Mouse (Mus musculus) forebrain, postnatal 0 days (tissue): ENCODE measurements at regions not wholly inside any gene's neighbourhood (a gene's known extent, or its start where the extent isn't known, plus 50 kb on each side); places are given as distances from the start of the nearest gene placed in this dataset.

Experiments
- ATAC-seq: fragments of 200-750 bp; cut with Nextera tagmentation; 2 replicates; pipeline ENCODE4 v1.8.0; 2017; ENCODE audit warnings: mild to moderate bottlenecking, moderate library complexity
- DNase-seq: peaks from one replicate; pipeline ENCODE4 v3.0.0-alpha.2; 2015
- H3K27ac ChIP-seq: fragments of 300-500 bp; sonication (generic); 2 replicates; pipeline ENCODE4 v1.5.1; 2014; ENCODE audit warnings: low read depth, mild to moderate bottlenecking, antibody characterized with exemption, low read length, moderate library complexity, mixed read lengths
- H3K27me3 ChIP-seq: fragments of 300-500 bp; sonication (generic); 2 replicates; pipeline ENCODE4 v1.6.1; 2014; ENCODE audit warnings: mild to moderate bottlenecking, low read length, mixed read lengths; ENCODE audit not compliant: insufficient read depth
- H3K36me3 ChIP-seq: fragments of 300-500 bp; sonication (generic); 2 replicates; pipeline ENCODE4 v1.6.1; 2014; ENCODE audit warnings: mild to moderate bottlenecking, moderate library complexity; ENCODE audit not compliant: insufficient read depth
- H3K4me1 ChIP-seq: fragments of 300-500 bp; sonication (generic); 2 replicates; pipeline ENCODE4 v1.6.1; 2014; ENCODE audit warnings: antibody characterized with exemption; ENCODE audit not compliant: insufficient read depth
- H3K4me2 ChIP-seq: fragments of 300-500 bp; sonication (generic); 2 replicates; pipeline ENCODE4 v1.6.1; 2014; ENCODE audit warnings: low read depth, mild to moderate bottlenecking, moderate library complexity
- H3K4me3 ChIP-seq: fragments of 300-500 bp; sonication (generic); 2 replicates; pipeline ENCODE4 v1.5.1; 2014; ENCODE audit warnings: low read depth, low read length, mixed read lengths
- H3K9ac ChIP-seq: fragments of 300-500 bp; sonication (generic); 2 replicates; pipeline ENCODE4 v1.6.1; 2014; ENCODE audit warnings: mild to moderate bottlenecking
- H3K9me3 ChIP-seq: fragments of 300-500 bp; sonication (generic); 2 replicates; pipeline ENCODE4 v1.6.1; 2016; ENCODE audit warnings: low read length
- CTCF ChIP-seq: sonication (generic); IDR thresholded peaks from 2 replicates; pipeline ENCODE4 v1.5.1; 2016; ENCODE audit warnings: antibody characterized with exemption, control low read depth, low read depth
- WGBS: fragments of 180-500 bp; shearing (Covaris S2); extraction: QIAGEN DNeasy Blood & Tissue Kit; methylation state at CpG from one replicate; pipeline ENCODE4 v1.1.7; 2014; 5-methylcytosine and 5-hydroxymethylcytosine counted together

GRCm38 (mm10) chr15:7574811-7575210, 176.6 kb upstream of the Egflam start:
- ATAC-seq = no peak
- no peak overlapping the region for H3K9ac ChIP-seq
- H3K9me3 ChIP-seq = no peaks in the 10 kb centered on the region
- no peaks in the 10 kb centered on the region for H3K4me1 ChIP-seq
- DNase-seq = no peak
- no peaks in the 10 kb centered on the region for H3K36me3 ChIP-seq
- H3K4me3 ChIP-seq = no peak overlapping the region
- no peak for TF ChIP-seq CTCF
- H3K27ac ChIP-seq = no peak overlapping the region
- H3K4me2 ChIP-seq = no peak overlapping the region
- H3K27me3 ChIP-seq = no peaks in the 10 kb centered on the region
- WGBS = 26% methylated on average over 2 of the region's 2 CpGs

GRCm38 (mm10) chr15:7578439-7578838, 180.2 kb upstream of the Egflam start:
- DNase-seq = no peak
- H3K9me3 ChIP-seq = no peaks in the 10 kb centered on the region
- H3K36me3 ChIP-seq = no peaks in the 10 kb centered on the region
- H3K9ac ChIP-seq = no peak overlapping the region
- no peak overlapping the region for H3K27ac ChIP-seq
- WGBS = 67% methylated on average over 3 of the region's 3 CpGs
- H3K4me3 ChIP-seq = no peak overlapping the region
- no peak overlapping the region for H3K4me2 ChIP-seq
- no peaks in the 10 kb centered on the region for H3K27me3 ChIP-seq
- H3K4me1 ChIP-seq = no peaks in the 10 kb centered on the region
- no peak for TF ChIP-seq CTCF
- no peak for ATAC-seq

GRCm38 (mm10) chr15:7587210-7587609, 189.0 kb upstream of the Egflam start:
- Histone ChIP-seq H3K36me3 (no peaks in the 10 kb centered on the region), H3K4me1 (no peaks in the 10 kb centered on the region), H3K4me3 (no peak overlapping the region), H3K27ac (no peak overlapping the region), H3K4me2 (no peak overlapping the region), H3K27me3 (no peaks in the 10 kb centered on the region), H3K9ac (no peak overlapping the region), H3K9me3 (no peaks in the 10 kb centered on the region)
- WGBS = 86% methylated on average over 3 of the region's 3 CpGs
- DNase-seq (no peak), ATAC-seq (no peak)
- TF ChIP-seq CTCF = no peak

- H3K9ac ChIP-seq = no peak overlapping the region
- no peak for ATAC-seq
Observed at GRCm38 (mm10) chr15:7591486-7591885, 193.3 kb upstream of the Egflam start.

GRCm38 (mm10) chr15:7597335-7597734, 199.1 kb upstream of the Egflam start:
- no peaks in the 10 kb centered on the region for H3K27me3 ChIP-seq
- TF ChIP-seq CTCF = no peak
- WGBS = 85% methylated on average over 4 of the region's 4 CpGs
- no peak for DNase-seq
- no peak overlapping the region for H3K9ac ChIP-seq
- no peak for ATAC-seq
- no peaks in the 10 kb centered on the region for H3K4me1 ChIP-seq
- no peak overlapping the region for H3K27ac ChIP-seq
- no peaks in the 10 kb centered on the region for H3K9me3 ChIP-seq
- no peak overlapping the region for H3K4me2 ChIP-seq
- H3K36me3 ChIP-seq = no peaks in the 10 kb centered on the region
- H3K4me3 ChIP-seq = no peak overlapping the region

More at GRCm38 (mm10) chr15:7591486-7591885, 193.3 kb upstream of the Egflam start:
- H3K4me3 ChIP-seq = no peak overlapping the region
- DNase-seq = no peak
- H3K9me3 ChIP-seq = no peaks in the 10 kb centered on the region
- no peak overlapping the region for H3K4me2 ChIP-seq
- no peaks in the 10 kb centered on the region for H3K4me1 ChIP-seq
- no peak overlapping the region for H3K27ac ChIP-seq
- H3K27me3 ChIP-seq = no peaks in the 10 kb centered on the region
- no peaks in the 10 kb centered on the region for H3K36me3 ChIP-seq
- no peak for TF ChIP-seq CTCF

GRCm38 (mm10) chr15:7597805-7598204, 199.6 kb upstream of the Egflam start:
- H3K27ac ChIP-seq = no peak overlapping the region
- H3K36me3 ChIP-seq = no peaks in the 10 kb centered on the region
- H3K4me2 ChIP-seq = no peak overlapping the region
- TF ChIP-seq CTCF = no peak
- H3K4me3 ChIP-seq = no peak overlapping the region
- no peaks in the 10 kb centered on the region for H3K9me3 ChIP-seq
- ATAC-seq (no peak), DNase-seq (no peak)
- H3K4me1 ChIP-seq = no peaks in the 10 kb centered on the region
- no peaks in the 10 kb centered on the region for H3K27me3 ChIP-seq
- H3K9ac ChIP-seq = no peak overlapping the region

GRCm38 (mm10) chr15:7601540-7601939, 203.3 kb upstream of the Egflam start:
- WGBS = 89% methylated on average over 2 of the region's 2 CpGs
- Histone ChIP-seq H3K4me1 (no peaks in the 10 kb centered on the region), H3K4me2 (no peak overlapping the region), H3K4me3 (no peak overlapping the region), H3K9ac (no peak overlapping the region), H3K9me3 (no peaks in the 10 kb centered on the region), H3K27me3 (no peaks in the 10 kb centered on the region), H3K27ac (no peak overlapping the region), H3K36me3 (no peaks in the 10 kb centered on the region)
- DNase-seq = no peak
- TF ChIP-seq CTCF = no peak
- ATAC-seq = no peak

GRCm38 (mm10) chr15:7604847-7605246, 205.8 kb upstream of the Gdnf start:
- no peak overlapping the region for H3K9ac ChIP-seq
- WGBS = 96% methylated on average over 3 of the region's 3 CpGs
- H3K4me3 ChIP-seq = no peak overlapping the region
- ATAC-seq (no peak), DNase-seq (no peak)
- no peaks in the 10 kb centered on the region for H3K27me3 ChIP-seq
- H3K4me2 ChIP-seq = no peak overlapping the region
- no peaks in the 10 kb centered on the region for H3K9me3 ChIP-seq
- H3K4me1 ChIP-seq = no peaks in the 10 kb centered on the region
- H3K27ac ChIP-seq = no peak overlapping the region
- TF ChIP-seq CTCF = no peak
- H3K36me3 ChIP-seq = no peaks in the 10 kb centered on the region
